Mouse (Mus musculus) v-Abl transformed pro-B cells (cell line): Measurements from ENCODE around the gene Sec1.

Experiments used
- in situ Hi-C, 2 experiments: fragments of 400-800 bp; cut with MboI; formaldehyde crosslinking; loops; one replicate each; pipeline ENCODE4 v1.15.1; 2025; ENCODE audit not compliant: unreplicated experiment in 2 of 2

The Sec1 gene

DNA sequence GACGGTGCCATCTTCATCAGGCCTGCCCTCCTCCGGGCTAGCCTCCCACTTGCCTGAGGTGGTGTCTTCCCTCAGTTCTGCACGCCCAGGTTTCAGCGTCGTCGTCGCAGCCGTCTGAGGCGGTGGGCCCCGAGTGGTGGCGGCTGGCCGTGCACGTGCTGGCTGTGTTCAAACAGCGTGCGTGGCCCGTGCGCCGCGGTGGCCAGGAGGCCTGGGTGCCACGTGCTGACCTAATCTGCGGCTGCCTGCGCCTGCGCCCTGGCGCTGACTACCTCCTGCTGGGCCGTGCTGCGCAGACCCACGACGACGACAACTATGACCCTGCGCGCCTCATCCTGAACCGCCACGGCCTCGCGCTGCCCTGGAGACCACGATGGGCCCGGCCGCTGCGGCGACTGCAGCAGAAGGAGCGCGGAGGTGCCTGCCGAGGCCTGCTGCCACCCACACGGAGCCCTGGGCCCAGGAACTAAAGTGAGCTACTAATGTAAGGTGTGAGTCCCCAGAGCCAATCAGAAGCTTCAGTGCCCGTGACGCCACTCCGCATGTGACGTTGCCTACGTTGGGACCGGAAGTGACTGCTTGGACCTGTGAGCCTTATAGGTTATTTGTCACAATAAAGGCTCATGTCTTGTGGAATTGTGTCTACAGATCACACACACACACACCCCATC, at the start of gene Sec1:
Gene Sec1, minus strand, starts transcription at position 482 of the 671 bp plus-strand sequence.
- in situ Hi-C loops = loop anchor here (10.0 to 25.0 kb wide), 2 partner anchors 232 to 239 kb away; partner anchors contain the start of genes Ftl1 (in 2 of the 2) and Bax (in 1 of the 2)

DNA sequence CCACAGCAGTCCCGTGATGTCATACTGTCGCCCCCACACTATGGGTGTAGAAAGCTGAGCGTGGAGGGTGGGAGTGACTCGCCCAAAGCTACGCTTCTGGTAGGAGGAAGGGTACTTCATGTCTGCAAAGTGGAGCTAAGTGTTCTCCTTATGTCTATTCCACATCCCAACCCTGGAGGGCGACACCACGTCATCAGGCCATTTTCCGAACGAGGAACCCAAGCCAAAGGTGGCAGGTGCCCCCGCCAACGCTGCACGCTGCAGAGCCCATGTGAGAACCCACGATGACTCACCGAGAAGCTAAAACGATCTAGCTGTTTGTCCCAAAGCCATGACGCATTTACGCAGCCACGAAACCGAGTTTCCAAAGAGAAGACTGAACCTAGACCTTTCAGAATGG, 48.1 kb upstream of the Sec1 start:
- in situ Hi-C loops = loop anchor here in 1 of 2 experiments (25.0 kb wide), 1 partner anchor 470 kb away; no protein-coding TSS in a partner anchor

DNA sequence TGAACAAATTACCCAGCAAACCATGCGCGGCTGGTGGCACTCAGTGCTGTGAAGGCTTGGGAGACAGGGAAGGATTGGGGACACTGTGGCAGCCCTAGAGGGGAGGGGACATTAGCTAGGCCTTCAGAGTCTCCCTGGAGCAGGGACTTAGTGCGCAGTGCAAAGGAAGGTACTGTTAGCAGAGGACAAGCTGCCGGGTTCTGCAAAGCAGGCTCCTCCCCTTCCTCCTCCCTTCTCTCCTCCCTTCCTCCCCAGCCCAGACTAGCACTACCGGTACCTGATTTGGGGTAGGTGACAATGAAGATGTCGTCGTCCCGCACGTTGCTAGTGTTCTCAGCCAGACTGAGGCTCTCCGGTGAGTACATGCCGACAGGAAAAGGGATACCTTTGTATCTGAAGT, 47.6 kb upstream of the Sec1 start:
- in situ Hi-C loops = loop anchor here in 1 of 2 experiments (25.0 kb wide), 1 partner anchor 471 kb away; no protein-coding TSS in a partner anchor

DNA sequence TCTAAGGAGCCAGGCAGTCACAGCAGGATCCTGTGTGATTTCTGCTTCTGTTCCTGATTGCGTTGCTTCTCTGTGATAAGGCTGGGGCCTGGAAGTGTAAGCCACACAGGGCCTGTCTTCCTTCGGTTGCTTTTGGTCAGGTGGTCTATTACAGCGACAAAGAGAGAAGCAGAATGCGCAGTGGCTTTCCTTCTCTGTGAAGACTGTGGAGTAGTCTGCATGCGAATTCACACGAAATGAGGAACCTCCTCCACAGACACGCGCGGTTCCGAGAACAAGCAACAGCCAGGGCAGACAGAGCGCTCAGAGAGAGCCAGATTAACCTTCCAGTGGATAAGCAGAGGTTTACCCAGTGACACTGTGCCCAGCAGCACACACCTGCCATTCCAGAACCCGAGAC, 47.1 kb upstream of the Sec1 start:
- in situ Hi-C loops = loop anchor here in 1 of 2 experiments (25.0 kb wide), 1 partner anchor 471 kb away; no protein-coding TSS in a partner anchor

DNA sequence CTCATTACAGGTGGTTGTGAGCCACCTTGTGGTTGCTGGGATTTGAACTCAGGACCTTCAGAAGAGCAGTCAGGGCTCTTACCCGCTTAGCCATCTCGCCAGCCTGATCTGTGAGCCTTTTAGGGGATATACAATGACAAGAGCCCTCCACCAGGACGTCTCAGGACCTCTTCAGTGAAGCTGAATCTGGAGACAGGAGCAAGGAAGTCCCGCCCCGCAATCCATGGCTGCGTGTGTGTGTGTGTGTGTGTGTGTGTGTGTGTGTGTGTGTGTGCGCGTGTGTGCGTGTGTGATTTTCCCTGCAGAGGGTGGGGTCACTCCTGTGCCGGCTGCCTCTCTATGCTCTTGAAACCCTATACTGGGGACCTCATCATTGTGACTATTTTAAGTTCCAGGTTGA, 45.6 kb upstream of the Sec1 start:
- in situ Hi-C loops = loop anchor here (5.0 to 25.0 kb wide), 4 partner anchors 62 to 472 kb away; no protein-coding TSS in a partner anchor

DNA sequence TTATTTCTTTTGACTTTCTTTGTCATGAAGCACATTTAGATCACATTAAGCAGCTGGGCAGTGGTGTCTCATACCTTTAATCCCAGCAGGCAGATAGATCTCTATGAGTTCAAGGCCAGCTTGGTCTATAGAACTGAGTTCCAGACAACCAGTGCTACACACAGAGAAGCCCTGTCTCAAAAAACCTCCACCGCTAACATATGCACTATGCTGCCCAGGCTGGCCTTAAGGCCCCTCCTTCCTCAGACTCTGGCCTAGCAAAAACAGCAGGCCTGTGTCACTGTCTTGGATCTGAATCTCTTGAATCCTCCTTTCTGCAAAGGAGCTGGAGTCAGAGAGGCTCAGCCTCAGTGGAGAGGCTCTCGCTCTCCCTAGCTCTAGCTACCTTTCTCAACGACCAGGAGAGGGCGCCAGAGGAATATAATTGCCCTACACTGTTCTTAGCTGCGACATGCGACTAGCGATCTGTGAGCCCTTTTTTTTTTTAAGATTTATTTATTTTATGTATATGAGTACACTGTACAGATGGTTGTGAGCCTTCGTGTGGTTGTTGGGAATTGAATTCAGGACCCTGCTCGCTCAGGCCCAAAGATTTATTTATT, 45.1 kb upstream of the Sec1 start:
- in situ Hi-C loops = loop anchor here (5.0 to 25.0 kb wide), 4 partner anchors 63 to 473 kb away; no protein-coding TSS in a partner anchor

DNA sequence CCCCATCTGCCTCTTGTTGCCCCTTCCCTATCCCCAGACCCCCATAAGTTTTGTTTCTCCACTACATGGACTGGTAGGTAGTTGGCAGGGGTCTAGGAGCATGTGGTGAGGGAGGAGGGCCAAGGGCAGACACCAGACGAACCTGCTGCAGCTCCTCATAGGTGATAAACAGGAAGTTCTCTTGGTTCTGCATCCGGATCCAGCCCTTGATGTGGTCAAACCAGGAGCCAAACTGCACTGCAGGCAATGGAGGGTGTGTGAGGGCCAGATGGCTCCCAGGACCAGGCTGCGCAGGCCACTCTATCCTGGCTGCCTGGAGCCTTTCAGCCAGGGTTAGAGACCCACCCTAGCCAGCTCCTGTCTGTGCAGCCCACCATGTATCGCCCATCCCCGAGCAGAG, 39.3 kb upstream of the Sec1 start:
- in situ Hi-C loops = loop anchor here (5.0 to 25.0 kb wide), 2 partner anchors 189 to 479 kb away; partner anchors contain the start of genes Ccdc114 (in 1 of the 2) and Emp3 (in 1 of the 2)

DNA sequence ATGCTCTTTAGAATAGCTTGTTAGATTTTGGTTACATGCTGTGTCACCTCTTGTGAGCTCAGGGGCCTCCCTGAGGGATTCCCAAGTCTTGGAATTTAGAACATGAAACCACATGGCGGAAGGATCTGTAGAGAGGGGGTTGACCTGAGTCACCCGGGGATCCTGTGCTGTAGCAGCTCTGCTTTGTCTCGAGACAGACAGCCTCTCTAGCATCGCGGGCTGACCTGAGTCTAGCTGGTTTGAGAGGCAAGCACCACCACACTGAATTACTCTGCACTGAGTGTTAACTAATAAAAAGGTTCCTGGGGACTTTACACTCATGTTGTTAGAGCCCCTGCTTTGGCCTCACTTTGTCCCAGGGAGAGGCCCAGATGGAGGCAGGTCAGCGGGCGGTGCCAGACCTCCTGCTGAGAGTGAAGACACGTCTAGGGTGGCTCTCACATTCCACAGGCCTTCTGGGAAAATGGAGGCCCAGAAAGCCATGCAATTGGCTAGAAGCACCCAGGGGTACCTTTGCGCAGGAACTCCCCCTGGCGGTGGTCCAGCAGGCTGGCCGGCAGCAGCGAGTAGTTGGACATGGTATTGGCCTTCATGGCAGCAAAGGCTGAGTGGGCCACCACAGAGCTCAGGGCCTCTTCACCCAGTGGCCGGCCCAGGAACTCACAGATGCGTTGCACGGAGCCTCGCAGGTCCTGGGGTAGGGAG, 36.7 kb upstream of the Sec1 start:
- in situ Hi-C loops = loop anchor here (5.0 to 25.0 kb wide), 2 partner anchors 191 to 481 kb away; partner anchors contain the start of genes Ccdc114 (in 1 of the 2) and Emp3 (in 1 of the 2)

DNA sequence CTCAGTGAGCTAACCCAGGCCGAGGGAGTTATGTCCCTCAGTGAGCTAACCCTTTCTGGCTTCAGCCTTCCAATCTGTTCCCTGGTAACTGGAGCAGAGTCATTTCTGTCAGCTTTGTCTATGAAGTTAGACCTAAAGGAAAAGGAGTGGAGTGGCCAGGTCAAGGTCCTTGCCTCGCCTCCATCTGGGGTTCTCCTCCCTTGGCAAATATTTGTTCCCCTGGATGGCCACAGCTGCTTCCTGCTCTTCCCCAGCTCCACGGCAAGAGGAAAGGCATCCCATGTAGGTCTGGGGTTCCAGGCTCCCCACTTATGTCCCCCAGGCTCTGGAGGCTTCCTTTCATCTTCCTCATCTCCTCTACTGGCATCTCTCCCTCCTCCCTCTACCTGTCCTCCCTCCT, 33.4 kb upstream of the Sec1 start:
- in situ Hi-C loops = loop anchor here in 1 of 2 experiments (25.0 kb wide), 1 partner anchor 485 kb away; no protein-coding TSS in a partner anchor

DNA sequence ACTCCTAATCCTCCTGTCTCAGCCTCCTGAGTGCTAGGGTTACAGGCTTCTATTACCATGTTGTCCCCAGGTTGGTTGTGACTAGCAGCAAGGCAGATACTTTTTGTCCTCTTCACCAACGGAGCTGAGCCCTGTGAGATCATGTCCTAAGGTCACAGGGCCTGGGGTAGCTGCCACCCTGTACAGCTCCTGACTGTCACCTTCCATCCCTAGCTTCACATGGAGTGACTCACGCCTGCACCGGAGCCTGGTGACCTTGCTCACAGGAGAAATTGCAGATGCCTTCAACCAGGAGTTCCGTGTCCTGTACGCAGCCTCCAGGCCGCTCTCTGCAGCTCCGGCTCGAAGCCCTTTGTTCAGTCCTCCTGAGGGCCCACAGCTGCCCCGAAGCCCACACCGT, 32.2 kb upstream of the Sec1 start:
- in situ Hi-C loops = loop anchor here in 1 of 2 experiments (25.0 kb wide), 1 partner anchor 486 kb away; no protein-coding TSS in a partner anchor

DNA sequence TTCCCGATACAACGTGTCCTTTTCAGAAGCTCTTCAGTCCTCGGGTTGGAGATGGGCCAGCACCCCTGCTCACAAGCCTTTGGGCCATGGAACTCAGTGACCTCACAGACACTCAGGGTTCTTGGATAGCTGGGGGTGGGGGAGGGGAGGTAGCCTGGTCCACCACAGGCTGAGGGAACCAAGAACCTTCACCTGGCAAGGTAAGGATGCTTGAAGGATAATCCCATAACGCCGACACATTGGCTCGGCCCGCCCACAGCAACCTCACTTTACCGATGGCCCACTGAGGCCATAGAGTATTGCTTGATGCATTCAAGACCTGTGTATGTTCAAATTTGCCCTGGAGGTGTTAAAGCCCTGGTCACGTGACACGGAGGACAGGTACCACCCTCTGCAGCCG, 31.5 kb upstream of the Sec1 start, which contains the start of gene Spaca4:
Gene Spaca4, minus strand, starts transcription at position 101 of the 400 bp plus-strand sequence.
- in situ Hi-C loops = loop anchor here in 1 of 2 experiments (25.0 kb wide), 1 partner anchor 487 kb away; no protein-coding TSS in a partner anchor

DNA sequence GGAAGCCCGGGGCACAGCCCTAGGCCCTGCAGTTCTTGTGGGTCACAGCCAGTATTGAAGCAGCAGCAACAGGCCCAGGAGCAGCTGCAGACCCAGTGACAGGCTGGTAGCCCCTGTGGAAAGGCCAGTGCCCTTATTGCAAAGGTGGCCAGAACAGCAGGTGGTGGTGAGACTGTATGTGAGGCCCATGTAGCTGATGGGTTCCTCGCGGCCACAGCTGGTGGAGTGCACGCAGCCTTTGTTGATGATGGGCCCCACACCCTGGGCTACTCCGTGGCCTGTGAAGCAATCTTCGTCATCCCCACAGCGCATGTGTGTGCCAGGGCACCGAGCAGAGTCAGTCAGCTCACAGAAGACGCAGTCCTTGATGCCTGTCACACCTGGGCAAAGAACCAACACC, 30.9 kb upstream of the Sec1 start:
- in situ Hi-C loops = loop anchor here in 1 of 2 experiments (25.0 kb wide), 1 partner anchor 487 kb away; no protein-coding TSS in a partner anchor

DNA sequence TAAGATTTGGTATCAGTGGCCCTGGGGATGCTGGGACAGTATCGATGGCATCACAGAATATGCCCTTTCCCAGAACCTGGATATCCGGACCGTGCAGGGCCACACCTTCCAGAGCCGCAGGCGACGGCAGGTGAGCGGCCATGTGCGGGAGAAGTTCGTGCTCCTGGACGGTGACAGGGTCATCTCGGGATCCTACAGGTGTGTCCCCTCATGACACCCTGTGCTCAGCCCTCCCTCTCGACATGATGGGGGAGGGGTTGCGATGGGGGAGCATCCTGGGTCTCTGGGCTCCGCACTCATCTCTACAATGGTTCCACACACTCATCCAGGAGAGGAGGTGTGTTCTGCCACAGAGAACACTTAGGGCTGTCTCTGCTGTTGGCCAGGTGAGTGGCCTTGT, 29.6 kb upstream of the Sec1 start:
- in situ Hi-C loops = loop anchor here (25.0 kb wide), 2 partner anchors 711 to 1186 kb away; partner anchors contain the start of genes Pold1 (in 2 of the 2), Spib (in 2 of the 2), Rras (in 1 of the 2) and Scaf1 (in 1 of the 2)

DNA sequence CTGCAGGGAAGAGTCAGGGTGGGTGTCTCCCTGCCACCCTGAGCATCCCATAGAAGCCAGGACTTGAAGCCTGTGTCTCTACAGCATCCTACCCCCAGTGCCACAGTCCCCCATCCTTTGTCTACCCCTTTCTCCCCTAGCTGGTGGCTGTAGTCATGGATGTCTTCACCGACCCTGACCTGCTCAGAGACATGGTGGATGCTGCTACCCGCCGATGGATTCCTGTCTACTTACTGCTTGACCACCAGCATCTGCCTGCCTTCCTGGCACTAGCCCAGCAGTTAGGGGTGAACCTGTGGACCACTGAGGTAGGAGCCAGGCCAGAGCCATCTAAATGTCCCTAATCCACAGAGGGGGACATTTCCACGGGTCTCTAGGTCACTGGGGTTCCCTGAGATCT, 29.1 kb upstream of the Sec1 start:
- in situ Hi-C loops = loop anchor here (25.0 kb wide), 2 partner anchors 711 to 1186 kb away; partner anchors contain the start of genes Pold1 (in 2 of the 2), Spib (in 2 of the 2), Rras (in 1 of the 2) and Scaf1 (in 1 of the 2)

DNA sequence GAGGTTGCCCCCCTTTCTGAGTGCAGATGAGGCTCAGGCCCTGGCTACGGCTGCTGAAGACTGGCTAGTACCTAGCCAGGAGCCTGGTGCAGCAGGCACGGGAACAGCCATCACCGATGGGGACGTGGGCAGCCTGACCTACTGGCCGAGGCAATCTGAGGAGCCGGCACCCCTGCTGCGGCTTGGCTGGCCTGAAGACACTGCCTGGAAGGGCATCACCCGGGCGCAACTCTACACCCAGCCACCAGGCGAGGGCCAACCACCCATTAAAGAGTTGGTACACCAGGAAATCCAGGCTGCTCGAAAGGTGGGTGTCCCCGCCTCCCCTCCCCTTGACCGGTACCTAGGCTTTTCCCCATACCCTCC, 28.1 kb upstream of the Sec1 start:
- in situ Hi-C loops = loop anchor here (25.0 kb wide), 2 partner anchors 710 to 1185 kb away; partner anchors contain the start of genes Pold1 (in 2 of the 2), Spib (in 2 of the 2), Rras (in 1 of the 2) and Scaf1 (in 1 of the 2)

DNA sequence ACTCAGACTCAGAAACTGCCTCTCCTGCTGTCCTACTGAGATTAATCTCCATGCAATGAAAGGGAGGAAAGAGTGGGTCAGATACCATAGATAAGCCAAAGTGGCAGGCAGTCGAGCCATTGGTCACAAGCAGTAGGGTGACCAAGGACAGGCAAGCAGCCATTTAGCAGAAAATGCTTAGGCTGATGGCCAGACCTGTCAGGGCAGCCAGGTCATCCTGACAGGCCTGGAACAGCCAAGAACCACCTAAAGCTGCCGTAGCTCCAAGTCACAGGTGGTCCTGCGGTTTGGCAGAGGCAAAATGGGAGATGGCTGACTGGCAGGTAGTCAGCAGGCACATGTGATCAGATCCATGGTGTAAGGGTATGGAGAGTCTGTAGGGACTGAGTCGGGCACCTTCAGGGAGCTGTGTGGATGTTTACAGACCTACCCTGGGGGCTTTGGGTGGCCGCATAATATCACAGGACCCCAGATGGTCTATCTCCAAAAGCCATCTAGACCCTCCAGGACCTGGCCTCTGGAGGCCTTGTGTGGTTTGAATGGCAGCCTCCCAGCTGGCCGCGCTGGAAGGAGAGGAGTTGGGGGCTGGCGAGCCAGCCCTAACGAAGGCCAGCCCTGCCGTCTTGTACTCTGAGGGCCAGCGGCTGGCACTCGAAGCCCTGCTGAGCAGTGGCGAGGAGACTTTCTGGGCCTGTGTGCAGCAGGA, 27.6 kb upstream of the Sec1 start:
- in situ Hi-C loops = loop anchor here (25.0 kb wide), 2 partner anchors 709 to 1184 kb away; partner anchors contain the start of genes Pold1 (in 2 of the 2), Spib (in 2 of the 2), Rras (in 1 of the 2) and Scaf1 (in 1 of the 2)

DNA sequence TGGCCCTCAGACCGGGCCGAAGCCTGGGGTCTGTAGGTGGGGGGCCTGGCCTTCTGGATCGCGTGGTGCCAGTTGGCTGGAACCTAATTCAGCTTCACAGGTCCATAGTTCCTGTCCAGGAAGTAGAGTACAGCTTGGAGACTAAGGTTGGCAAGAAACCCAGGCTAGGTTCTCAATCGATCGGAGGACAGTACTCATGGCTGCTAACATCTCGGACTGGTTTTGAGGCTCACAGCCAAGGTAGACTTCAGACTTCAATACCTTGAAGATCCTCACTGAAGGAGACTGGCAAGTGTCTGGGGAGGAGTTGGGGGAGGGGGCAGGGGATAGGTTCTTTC, 27.0 kb upstream of the Sec1 start:
- in situ Hi-C loops = loop anchor here (25.0 kb wide), 2 partner anchors 709 to 1184 kb away; partner anchors contain the start of genes Pold1 (in 2 of the 2), Spib (in 2 of the 2), Rras (in 1 of the 2) and Scaf1 (in 1 of the 2)

DNA sequence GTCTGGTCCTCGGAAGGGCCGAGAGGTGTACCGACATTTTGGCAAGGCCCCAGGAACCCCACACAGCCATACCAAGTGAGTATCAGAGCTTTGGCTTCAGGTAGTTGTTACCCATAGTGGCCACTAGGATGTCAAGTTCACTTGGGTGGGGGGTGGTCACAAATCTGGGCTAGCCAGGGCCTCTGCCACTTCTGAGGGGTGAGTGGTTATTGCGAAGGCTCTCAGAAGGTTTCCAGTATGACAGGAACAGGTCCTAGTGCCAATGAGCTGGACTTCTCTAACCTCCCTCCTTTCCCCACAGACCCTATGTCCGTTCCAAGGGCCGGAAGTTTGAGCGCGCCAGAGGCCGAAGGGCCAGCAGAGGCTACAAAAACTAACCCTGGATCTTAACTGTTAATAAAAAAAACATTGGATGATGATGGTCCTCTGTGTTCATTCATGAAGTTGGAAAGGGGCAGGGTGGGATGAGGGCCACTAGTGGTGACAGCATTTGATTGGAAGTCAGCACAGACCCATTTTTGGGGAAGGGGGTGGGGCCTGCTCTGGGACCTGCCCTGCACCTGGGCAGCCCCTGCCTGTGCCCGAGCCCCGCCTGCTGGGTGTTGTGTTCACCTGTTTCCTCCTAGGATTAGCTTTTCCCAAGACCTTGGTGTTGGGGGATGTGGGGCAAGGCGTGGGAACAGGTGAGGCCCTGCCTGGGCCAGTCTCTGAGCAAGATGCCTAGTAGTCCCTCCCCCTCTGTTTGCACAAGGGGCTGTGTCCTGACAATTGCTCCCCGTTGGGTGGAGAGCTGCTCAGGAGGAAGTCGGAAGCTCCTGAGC, 26.4 kb upstream of the Sec1 start, which contains the start of gene Fam83e:
Gene Fam83e, plus strand, starts transcription at position 800 of the 821 bp plus-strand sequence.
- in situ Hi-C loops = loop anchor here (25.0 kb wide), 2 partner anchors 708 to 1183 kb away; partner anchors contain the start of genes Pold1 (in 2 of the 2), Spib (in 2 of the 2), Rras (in 1 of the 2) and Scaf1 (in 1 of the 2)
